Mouse (Mus musculus) lung, embryonic 15.5 days (tissue): ENCODE results near the gene Pygo2. TPM values are rescaled to one million over a fixed set of nuclear protein-coding genes. Genes with fewer than 3 reads are reported as not detected.

Experiments used
- ATAC-seq: fragments of 200-750 bp; cut with Nextera tagmentation; 2 replicates; pipeline ENCODE4 v1.8.0; 2017; ENCODE audit warnings: moderate number of reproducible peaks, borderline replicate concordance; ENCODE audit not compliant: low FRiP score, low TSS enrichment; ENCODE audit errors: extremely low read depth
- H3K27ac ChIP-seq: fragments of 300-500 bp; sonication (generic); 2 replicates; pipeline ENCODE4 v1.5.1; 2015; ENCODE audit warnings: moderate library complexity, mild to moderate bottlenecking, inconsistent platforms
- H3K27me3 ChIP-seq: fragments of 300-500 bp; sonication (generic); 2 replicates; pipeline ENCODE4 v1.6.1; 2015; ENCODE audit warnings: inconsistent platforms
- H3K36me3 ChIP-seq: fragments of 300-500 bp; sonication (generic); 2 replicates; pipeline ENCODE4 v1.6.1; 2015; ENCODE audit warnings: inconsistent platforms
- H3K4me1 ChIP-seq: fragments of 300-500 bp; sonication (generic); 2 replicates; pipeline ENCODE4 v1.6.1; 2015; ENCODE audit warnings: inconsistent platforms
- H3K4me2 ChIP-seq: fragments of 300-500 bp; sonication (generic); 2 replicates; pipeline ENCODE4 v1.6.1; 2015; ENCODE audit warnings: inconsistent platforms, mild to moderate bottlenecking, moderate library complexity
- H3K4me3 ChIP-seq: fragments of 300-500 bp; sonication (generic); 2 replicates; pipeline ENCODE4 v1.5.1; 2015; ENCODE audit warnings: mild to moderate bottlenecking, inconsistent platforms
- H3K9ac ChIP-seq: fragments of 300-500 bp; sonication (generic); 2 replicates; pipeline ENCODE4 v1.6.1; 2015; ENCODE audit warnings: inconsistent platforms
- H3K9me3 ChIP-seq: fragments of 300-500 bp; sonication (generic); 2 replicates; pipeline ENCODE4 v1.6.1; 2016; ENCODE audit warnings: inconsistent platforms
- WGBS: fragments of 180-500 bp; shearing (Covaris S2); methylation state at CpG from one replicate; pipeline ENCODE4 v1.1.7; 2015; 5-methylcytosine and 5-hydroxymethylcytosine counted together
- polyA plus RNA-seq: library from polyadenylated mRNA; unstranded; fragments of >200 nt; fragmentation: Nextera tagmentation; extraction: Ambion mirVana; gene quantifications from 2 replicates; pipeline ENCODE4 v1.2.1, GENCODE M21; 2015

Pygo2 gene
- polyA plus RNA-seq, 1 experiment from 2014 or later: 41.1 TPM

GRCm38 (mm10) chr3:89395419-89395805, 34.6 kb upstream of the Pygo2 start:
- no peaks in the 10 kb centered on the region for H3K36me3 ChIP-seq
- ATAC-seq: no peak
- WGBS: 4% methylated on average over 10 of the region's 10 CpGs

GRCm38 (mm10) chr3:89395806-89396653, 34.0 kb upstream of the Pygo2 start:
- H3K36me3 ChIP-seq: no peaks in the 10 kb centered on the region
- H3K9ac ChIP-seq: peak overlapping the region; percentile 48
- peak overlapping the region; percentile 60 for H3K4me3 ChIP-seq
- peak overlapping the region; percentile 97 for H3K4me2 ChIP-seq
- H3K4me1 ChIP-seq: peaks cover 38% of the 10 kb centered on the region
- 1% methylated on average over 42 of the region's 44 CpGs for WGBS
- ATAC-seq: no peak
- H3K27ac ChIP-seq: peak overlapping the region; percentile 93
- H3K9me3 ChIP-seq: no peaks in the 10 kb centered on the region
- H3K27me3 ChIP-seq: no peaks in the 10 kb centered on the region

More at GRCm38 (mm10) chr3:89395419-89395805, 34.6 kb upstream of the Pygo2 start:
- H3K9ac ChIP-seq: peak overlapping the region; percentile 59
- no peaks in the 10 kb centered on the region for H3K27me3 ChIP-seq
- H3K4me3 ChIP-seq: peak overlapping the region; percentile 60
- peak overlapping the region; percentile 93 for H3K27ac ChIP-seq
- H3K4me2 ChIP-seq: peak overlapping the region; percentile 97
- no peaks in the 10 kb centered on the region for H3K9me3 ChIP-seq
- peaks cover 44% of the 10 kb centered on the region for H3K4me1 ChIP-seq

- H3K9me3 ChIP-seq: no peaks in the 10 kb centered on the region
- no peak for ATAC-seq
- under 1% methylated on average over 4 of the region's 4 CpGs for WGBS
- peak overlapping the region; percentile 97 for H3K4me2 ChIP-seq
- H3K27ac ChIP-seq: 0 out of 2 replicates have a peak overlapping the region, but pooled peaks have one; percentile 93
- peaks cover 32% of the 10 kb centered on the region for H3K4me1 ChIP-seq
- no peaks in the 10 kb centered on the region for H3K27me3 ChIP-seq
- no peaks in the 10 kb centered on the region; the same call in 1 of the 2 replicates for H3K36me3 ChIP-seq
- peak overlapping the region; percentile 60 for H3K4me3 ChIP-seq
- peak overlapping the region; percentile 48; the same call in 1 of the 2 replicates for H3K9ac ChIP-seq
Observed at GRCm38 (mm10) chr3:89396654-89397005, 33.4 kb upstream of the Pygo2 start.

GRCm38 (mm10) chr3:89401329-89401728, 28.7 kb upstream of the Pygo2 start:
- Histone ChIP-seq H3K4me1 (peaks cover 6% of the 10 kb centered on the region), H3K4me3 (no peak overlapping the region), H3K36me3 (peaks cover 20% of the 10 kb centered on the region), H3K4me2 (no peak overlapping the region), H3K27ac (no peak overlapping the region), H3K9ac (no peak overlapping the region), H3K9me3 (no peaks in the 10 kb centered on the region), H3K27me3 (no peaks in the 10 kb centered on the region)
- ATAC-seq: no peak
- WGBS: 82% methylated on average over 7 of the region's 7 CpGs

- peaks cover 4% of the 10 kb centered on the region; the same call in 1 of the 2 replicates for H3K4me1 ChIP-seq
- no peak within 1 kb of the TSS for H3K9ac ChIP-seq
- H3K36me3 ChIP-seq: peaks cover 24% of the 10 kb centered on the region
- H3K4me2 ChIP-seq: no peak within 1 kb of the TSS
- no peak within 1 kb of the TSS for H3K4me3 ChIP-seq
- H3K27ac ChIP-seq: no peak within 1 kb of the TSS
- ATAC-seq: no peak
- 70% methylated on average over 5 of the region's 5 CpGs for WGBS
- H3K9me3 ChIP-seq: no peaks in the 10 kb centered on the region
- H3K27me3 ChIP-seq: no peaks in the 10 kb centered on the region
Observed at GRCm38 (mm10) chr3:89402693-89403092, 27.3 kb upstream of the Pygo2 start, which contains the start of gene Lenep. Lenep (minus strand) TSS chr3:89402793.

GRCm38 (mm10) chr3:89406887-89407286, 23.1 kb upstream of the Pygo2 start:
- 87% methylated on average over 6 of the region's 6 CpGs for WGBS
- H3K36me3 ChIP-seq: peaks cover 24% of the 10 kb centered on the region
- no peak overlapping the region for H3K9ac ChIP-seq
- H3K27me3 ChIP-seq: no peaks in the 10 kb centered on the region
- no peak for ATAC-seq
- no peak overlapping the region for H3K4me3 ChIP-seq
- no peaks in the 10 kb centered on the region for H3K9me3 ChIP-seq
- no peak overlapping the region for H3K27ac ChIP-seq
- peaks cover 12% of the 10 kb centered on the region for H3K4me1 ChIP-seq
- H3K4me2 ChIP-seq: no peak overlapping the region

- ATAC-seq: no peak
- H3K27ac ChIP-seq: no peak overlapping the region
- H3K4me3 ChIP-seq: no peak overlapping the region
- no peaks in the 10 kb centered on the region for H3K27me3 ChIP-seq
- no peak overlapping the region for H3K9ac ChIP-seq
- 64% methylated on average over 16 of the region's 16 CpGs for WGBS
- peaks cover 12% of the 10 kb centered on the region for H3K36me3 ChIP-seq
- H3K9me3 ChIP-seq: no peaks in the 10 kb centered on the region
- peaks cover 12% of the 10 kb centered on the region for H3K4me1 ChIP-seq
- no peak overlapping the region for H3K4me2 ChIP-seq
Observed at GRCm38 (mm10) chr3:89408448-89408847, 21.6 kb upstream of the Pygo2 start.

- Histone ChIP-seq H3K4me1 (peaks cover 12% of the 10 kb centered on the region), H3K9ac (no peak overlapping the region), H3K36me3 (peaks cover 14% of the 10 kb centered on the region), H3K4me3 (no peak overlapping the region), H3K27me3 (no peaks in the 10 kb centered on the region), H3K4me2 (no peak overlapping the region), H3K9me3 (no peaks in the 10 kb centered on the region), H3K27ac (no peak overlapping the region)
- no peak for ATAC-seq
- WGBS: 94% methylated on average over 3 of the region's 3 CpGs
Observed at GRCm38 (mm10) chr3:89409701-89410100, 20.3 kb upstream of the Pygo2 start.

GRCm38 (mm10) chr3:89410864-89411263, 19.1 kb upstream of the Pygo2 start:
- H3K27ac ChIP-seq: no peak overlapping the region
- peaks cover 26% of the 10 kb centered on the region for H3K36me3 ChIP-seq
- H3K27me3 ChIP-seq: no peaks in the 10 kb centered on the region

GRCm38 (mm10) chr3:89411490-89412393, 18.3 kb upstream of the Pygo2 start, which contains the start of gene Flad1:
Flad1 (minus strand) TSS chr3:89411870.
- H3K36me3 ChIP-seq: peaks cover 32% of the 10 kb centered on the region
- H3K4me3 ChIP-seq: peak within 1 kb of the TSS; percentile 52
- H3K27me3 ChIP-seq: no peaks in the 10 kb centered on the region
- H3K4me1 ChIP-seq: peaks cover 14% of the 10 kb centered on the region
- peak within 1 kb of the TSS; percentile 49 for H3K9ac ChIP-seq
- H3K27ac ChIP-seq: no peak within 1 kb of the TSS
- peak within 1 kb of the TSS; percentile 62 for H3K4me2 ChIP-seq
- ATAC-seq: peak; percentile 98
- 4% methylated on average over 28 of the region's 28 CpGs for WGBS
- H3K9me3 ChIP-seq: no peaks in the 10 kb centered on the region

More at GRCm38 (mm10) chr3:89410864-89411263, 19.1 kb upstream of the Pygo2 start:
- peak overlapping the region; percentile 62 for H3K4me2 ChIP-seq
- ATAC-seq: no peak
- peak overlapping the region; percentile 49 for H3K9ac ChIP-seq
- peaks cover 12% of the 10 kb centered on the region for H3K4me1 ChIP-seq
- no peaks in the 10 kb centered on the region for H3K9me3 ChIP-seq
- H3K4me3 ChIP-seq: peak overlapping the region; percentile 52
- WGBS: 75% methylated on average over 10 of the region's 10 CpGs

- no peak for ATAC-seq
- peak overlapping the region; percentile 77; the same call in 1 of the 2 replicates for H3K4me2 ChIP-seq
- no peaks in the 10 kb centered on the region for H3K27me3 ChIP-seq
- H3K4me3 ChIP-seq: no peak overlapping the region
- H3K9ac ChIP-seq: no peak overlapping the region
- no peaks in the 10 kb centered on the region for H3K9me3 ChIP-seq
- 87% methylated on average over 8 of the region's 8 CpGs for WGBS
- H3K4me1 ChIP-seq: peaks cover 23% of the 10 kb centered on the region
- no peak overlapping the region for H3K27ac ChIP-seq
- peaks cover 28% of the 10 kb centered on the region for H3K36me3 ChIP-seq
Observed at GRCm38 (mm10) chr3:89416158-89416557, 13.9 kb upstream of the Pygo2 start.
